Mouse (Mus musculus): ENCODE results near the gene 4930556J24Rik.
"Not testable (repeated sequence)": the region's sequence is repeated elsewhere in the genome, so short reads cannot be mapped to it uniquely, and the experiment has no call there.

4930556J24Rik gene

DNA sequence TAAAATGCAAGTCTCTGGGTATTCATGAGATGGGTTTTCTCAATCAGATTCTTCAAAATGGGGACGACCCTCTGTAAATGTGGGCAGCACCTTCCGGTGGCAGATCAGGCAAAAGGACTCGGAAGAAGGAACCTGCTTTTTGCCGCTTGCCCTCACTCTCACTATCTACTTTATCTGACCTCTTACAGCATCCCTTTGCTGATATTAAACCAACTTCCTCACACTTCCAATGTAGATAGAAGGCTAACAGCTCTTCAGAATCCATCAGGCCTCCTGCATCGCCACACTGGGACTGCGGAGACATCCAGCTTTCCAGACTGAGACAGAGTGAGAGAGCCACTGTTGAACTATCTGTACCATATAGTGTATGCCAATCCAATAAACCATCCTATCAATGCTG lies 53.8 kb downstream of the 4930556J24Rik start:
- no peak for DNase-seq (ENCODE audit: extremely low spot score, low read depth, low spot score)

DNA sequence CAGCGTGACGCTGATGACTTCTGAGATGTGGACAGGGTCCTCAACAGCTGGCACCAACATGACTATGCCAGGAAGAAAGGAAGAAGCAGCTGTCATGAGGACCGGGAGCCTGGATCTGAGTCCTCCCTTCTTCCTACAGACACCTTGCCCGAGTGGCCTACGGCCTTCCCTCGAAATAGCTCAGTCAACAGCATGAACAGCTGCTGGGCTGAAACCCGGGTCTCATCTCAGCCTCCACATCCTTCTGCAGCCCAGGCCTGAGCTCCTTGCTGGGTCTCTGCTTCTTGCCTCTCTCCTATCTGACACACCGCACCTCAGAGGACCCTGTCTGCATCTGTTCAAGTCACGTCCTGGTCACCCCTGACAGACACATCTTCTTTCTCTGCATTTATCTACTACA lies 54.5 kb downstream of the 4930556J24Rik start:
- no peak for DNase-seq (ENCODE audit: extremely low spot score, low read depth, low spot score)

DNA sequence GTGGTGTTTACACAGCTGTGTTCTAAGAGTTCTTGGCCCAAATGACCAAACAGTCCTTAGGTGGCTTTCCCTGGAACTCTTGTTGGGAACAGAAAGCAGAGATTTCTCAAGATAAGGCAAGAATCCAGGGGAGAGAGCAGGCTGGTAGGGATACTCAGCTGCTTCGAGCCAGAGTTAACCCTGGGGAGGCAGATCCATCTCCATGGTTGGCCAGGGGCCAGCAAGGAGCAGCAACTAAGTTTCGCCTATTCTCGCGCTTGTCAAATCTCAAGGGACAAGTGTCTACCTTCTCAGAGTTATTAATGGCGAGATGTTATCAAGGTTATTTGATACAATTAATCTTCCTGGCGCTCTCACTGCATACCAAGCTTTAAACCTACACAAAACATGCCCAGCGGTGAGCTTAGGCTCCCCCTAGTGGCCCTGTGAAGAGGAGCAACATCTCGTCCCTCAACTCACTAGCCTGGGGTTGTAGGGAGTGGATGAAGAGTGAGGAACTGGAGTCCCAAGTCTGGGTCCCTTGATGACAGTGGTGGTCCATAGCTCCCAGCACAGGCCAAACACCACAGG lies 55.2 kb downstream of the 4930556J24Rik start:
- no peak for DNase-seq (ENCODE audit: extremely low spot score, low read depth, low spot score)

- DNase-seq (ENCODE audit: extremely low spot score, low read depth, low spot score), result no peak
Measured at GRCm38 (mm10) chr11:3920476-3920875, 56.1 kb downstream of the 4930556J24Rik start.

- no peak for DNase-seq (ENCODE audit: extremely low spot score, low read depth, low spot score)
Measured at GRCm38 (mm10) chr11:3918738-3919137, 57.8 kb downstream of the 4930556J24Rik start.

GRCm38 (mm10) chr11:3914109-3914840 lies 62.3 kb downstream of the 4930556J24Rik start, which contains the start of gene Slc35e4:
TSS of gene Slc35e4 (minus strand) at chr11:3914664.
- DNase-seq (ENCODE audit: extremely low spot score, low read depth, low spot score), result peak; percentile 49

GRCm38 (mm10) chr11:3913316-3914108 lies 63.1 kb downstream of the 4930556J24Rik start:
- DNase-seq (ENCODE audit: extremely low spot score, low read depth, low spot score), result no peak

DNA sequence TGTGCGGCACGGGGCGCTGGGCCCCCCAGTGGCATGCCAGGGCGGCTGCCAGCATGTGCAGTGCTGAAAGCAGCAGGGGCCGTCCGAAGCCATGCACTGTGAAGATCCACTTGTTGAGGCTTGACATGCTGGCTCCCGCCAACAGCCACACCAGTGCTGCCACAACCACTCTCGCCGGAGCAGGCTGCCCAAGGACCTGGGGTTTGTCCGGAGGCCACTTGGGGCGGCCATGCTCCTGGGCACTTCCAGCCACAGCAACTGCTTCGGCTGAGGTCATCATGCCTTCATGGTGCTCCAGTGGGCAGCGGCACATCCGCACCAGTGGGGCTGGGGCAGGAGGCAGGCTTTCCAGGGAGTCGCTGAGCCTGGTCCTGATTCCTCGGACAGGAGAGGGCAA lies 63.7 kb downstream of the 4930556J24Rik start:
- no peak for DNase-seq (ENCODE audit: extremely low spot score, low read depth, low spot score)

DNA sequence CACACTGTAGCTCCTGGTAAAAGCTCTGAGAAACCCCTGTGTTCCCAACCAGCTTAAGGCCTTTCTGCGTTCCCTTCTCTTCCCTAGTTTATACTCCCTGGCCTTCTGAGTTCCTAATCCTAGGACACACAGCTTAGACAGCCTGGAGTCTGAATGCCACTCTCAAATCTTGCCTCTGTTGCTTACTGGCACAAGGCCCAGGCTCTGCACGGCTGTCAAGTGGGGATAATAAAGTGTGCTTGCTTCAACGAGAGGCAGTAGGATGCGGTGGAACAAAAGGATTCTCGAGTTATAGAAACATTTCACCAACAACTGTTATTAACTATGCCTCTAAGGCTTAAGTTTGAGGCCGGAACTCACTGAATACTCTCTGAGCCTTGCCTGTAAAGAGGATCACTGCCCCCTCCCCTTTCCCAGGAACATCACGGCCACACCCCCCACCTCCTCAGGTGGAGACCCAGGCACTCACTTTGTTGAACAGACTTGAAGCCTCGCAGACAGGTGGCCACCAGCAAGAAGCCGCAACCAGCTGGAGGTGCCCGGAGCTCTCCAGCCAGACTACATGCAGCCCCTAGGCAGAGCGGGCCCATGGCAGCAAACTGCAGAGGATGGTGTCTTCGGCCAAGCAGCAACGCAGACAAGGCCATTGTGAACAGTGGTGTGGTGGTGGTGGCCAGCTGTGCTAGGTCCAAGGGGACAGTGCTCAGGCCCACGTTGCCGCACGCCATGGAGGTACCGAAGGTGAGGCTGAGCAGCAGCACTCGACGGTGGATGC lies 64.3 kb downstream of the 4930556J24Rik start:
- no peak for DNase-seq (ENCODE audit: extremely low spot score, low read depth, low spot score)

DNA sequence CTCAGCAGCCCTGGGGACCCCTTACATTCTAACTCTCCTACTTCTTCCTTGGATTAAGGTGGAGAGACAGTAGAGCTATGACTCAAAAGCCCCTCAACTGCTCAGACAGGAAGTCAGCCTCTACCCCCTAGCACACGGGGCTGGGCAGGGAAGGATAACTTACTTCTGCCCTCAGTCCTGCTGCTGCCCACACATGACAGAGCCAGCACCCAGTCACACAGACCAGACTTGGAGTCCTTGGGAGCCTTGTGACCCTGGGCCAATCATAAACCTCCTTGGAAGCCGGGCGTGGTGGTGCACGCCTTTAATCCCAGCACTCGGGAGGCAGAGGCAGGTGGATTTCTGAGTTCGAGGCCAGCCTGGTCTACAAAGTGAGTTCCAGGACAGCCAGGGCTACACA lies 65.1 kb downstream of the 4930556J24Rik start:
- not testable (repeated sequence) for DNase-seq (ENCODE audit: extremely low spot score, low read depth, low spot score)

DNA sequence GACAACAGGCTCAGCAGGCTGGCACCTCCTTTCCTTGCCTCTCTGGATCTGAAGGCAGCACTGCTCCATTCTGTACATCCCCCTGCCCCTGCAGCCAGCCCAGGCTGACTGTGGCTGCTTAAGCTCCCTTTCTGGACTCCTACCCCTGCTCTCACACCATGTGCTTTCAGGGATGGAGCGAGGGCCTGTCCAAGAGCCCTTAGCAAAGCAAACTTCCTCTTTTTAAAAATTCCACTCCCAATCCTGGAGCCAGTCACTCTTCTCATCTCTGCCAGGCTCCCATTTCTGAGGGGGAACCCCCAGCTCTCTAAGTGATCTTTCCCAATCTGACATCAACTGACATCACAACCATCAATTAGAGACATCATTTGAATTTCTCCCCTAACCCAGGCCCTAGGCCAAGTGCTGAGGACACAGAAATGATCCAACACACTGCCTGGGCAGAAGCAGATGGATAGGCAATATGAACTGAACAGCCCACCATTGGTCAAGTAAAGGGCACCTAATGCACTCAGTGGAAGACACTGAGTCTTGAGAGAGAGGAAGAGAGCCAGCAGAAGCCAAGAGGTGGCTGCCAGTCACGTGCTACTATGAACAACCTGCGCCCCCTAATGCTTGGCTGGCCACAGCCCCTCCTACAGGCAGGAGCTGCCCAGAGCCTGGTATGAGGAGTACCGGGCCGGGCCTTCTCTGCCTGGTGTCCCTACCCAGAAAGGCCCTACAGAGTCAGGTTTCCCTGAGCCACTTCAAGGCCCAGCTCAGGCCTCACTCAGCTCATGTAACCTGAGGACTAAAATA lies 65.9 kb downstream of the 4930556J24Rik start:
- DNase-seq (ENCODE audit: extremely low spot score, low read depth, low spot score), result no peak

- no peak for DNase-seq (ENCODE audit: extremely low spot score, low read depth, low spot score)
Measured at GRCm38 (mm10) chr11:3909236-3909635, 67.3 kb downstream of the 4930556J24Rik start.

DNA sequence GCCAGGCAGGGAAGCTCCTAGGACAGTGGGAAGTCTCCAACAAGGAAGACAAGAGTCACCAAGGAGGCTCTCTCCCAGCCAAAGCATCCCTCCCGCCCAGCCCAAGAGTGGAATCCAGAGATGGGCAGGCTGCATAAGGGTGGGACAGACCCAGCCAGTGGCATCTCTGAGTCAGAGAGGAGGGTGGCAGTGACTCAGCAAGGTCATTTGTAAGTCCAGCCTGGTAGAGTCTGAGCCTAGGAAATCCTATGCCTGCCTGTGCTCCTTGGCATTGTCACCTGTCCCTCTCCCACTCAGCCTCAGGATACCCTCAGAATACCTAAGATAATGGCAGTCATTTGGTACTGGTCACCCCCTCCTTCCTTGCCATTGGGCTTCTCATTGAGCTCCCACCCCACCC lies 71.1 kb downstream of the 4930556J24Rik start:
- no peak for DNase-seq (ENCODE audit: extremely low spot score, low read depth, low spot score)

- DNase-seq (ENCODE audit: extremely low spot score, low read depth, low spot score), result no peak
Measured at GRCm38 (mm10) chr11:3904673-3905072, 71.9 kb downstream of the 4930556J24Rik start.

GRCm38 (mm10) chr11:3903046-3903445 lies 73.5 kb downstream of the 4930556J24Rik start:
- DNase-seq (ENCODE audit: extremely low spot score, low read depth, low spot score), result no peak

DNA sequence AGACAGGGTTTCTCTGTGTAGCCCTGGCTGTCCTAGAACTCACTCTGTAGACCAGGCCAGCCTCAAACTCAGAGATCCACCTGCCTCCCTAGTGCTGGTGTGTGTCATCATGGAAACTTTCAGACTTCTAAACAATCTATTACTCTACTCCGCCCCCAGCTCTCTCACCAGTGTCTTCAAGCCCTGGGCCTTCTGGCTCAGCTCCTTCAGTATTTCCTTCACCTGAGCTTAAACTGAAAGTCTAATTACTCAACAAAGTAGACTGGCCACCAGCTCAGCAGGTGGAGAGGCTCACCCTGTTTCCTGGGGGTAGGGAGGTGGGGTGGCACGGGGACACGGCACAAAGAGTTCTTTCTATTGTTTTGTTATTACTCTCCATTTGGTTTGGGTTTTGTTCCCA lies 74.1 kb downstream of the 4930556J24Rik start:
- DNase-seq (ENCODE audit: extremely low spot score, low read depth, low spot score), result no peak

DNA sequence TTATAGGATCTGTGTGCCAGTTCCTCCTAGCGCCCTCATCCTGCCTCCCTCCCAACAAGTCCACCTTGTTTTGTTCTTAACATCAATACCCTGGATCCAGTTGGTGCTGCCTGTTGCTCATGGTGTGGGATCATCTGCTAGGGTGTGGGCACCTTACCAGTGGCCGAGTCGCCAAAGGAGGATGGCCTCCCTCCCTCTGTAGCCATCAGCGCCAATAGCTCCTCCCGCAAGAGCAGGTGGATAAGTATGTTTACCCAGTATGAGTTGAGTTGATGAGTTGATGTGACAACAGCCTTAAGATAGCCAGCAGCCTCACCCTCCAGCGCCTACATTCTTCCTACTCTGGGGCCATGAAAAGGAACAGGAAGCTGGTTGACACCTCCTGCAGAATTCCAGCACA lies 76.3 kb downstream of the 4930556J24Rik start:
- no peak for DNase-seq (ENCODE audit: extremely low spot score, low read depth, low spot score)

GRCm38 (mm10) chr11:3895933-3896332 lies 80.6 kb downstream of the 4930556J24Rik start:
- no peak for DNase-seq (ENCODE audit: extremely low spot score, low read depth, low spot score)

- DNase-seq (ENCODE audit: extremely low spot score, low read depth, low spot score), result peak; percentile 39
Measured at GRCm38 (mm10) chr11:3895458-3895857, 81.1 kb downstream of the 4930556J24Rik start.
